Mouse (Mus musculus) retina, postnatal 1 day (tissue): Measurements from ENCODE around the gene Cap2.

Experiments used
- DNase-seq: peaks from one replicate; pipeline ENCODE4 v3.0.0-alpha.2; 2012

Gene Cap2

GRCm38 (mm10) chr13:46571961-46572647, 70.5 kb downstream of the Cap2 start:
- DNase-seq = peak; percentile 67

- DNase-seq = no peak
Observed at GRCm38 (mm10) chr13:46572648-46573163, 71.1 kb downstream of the Cap2 start.

DNA sequence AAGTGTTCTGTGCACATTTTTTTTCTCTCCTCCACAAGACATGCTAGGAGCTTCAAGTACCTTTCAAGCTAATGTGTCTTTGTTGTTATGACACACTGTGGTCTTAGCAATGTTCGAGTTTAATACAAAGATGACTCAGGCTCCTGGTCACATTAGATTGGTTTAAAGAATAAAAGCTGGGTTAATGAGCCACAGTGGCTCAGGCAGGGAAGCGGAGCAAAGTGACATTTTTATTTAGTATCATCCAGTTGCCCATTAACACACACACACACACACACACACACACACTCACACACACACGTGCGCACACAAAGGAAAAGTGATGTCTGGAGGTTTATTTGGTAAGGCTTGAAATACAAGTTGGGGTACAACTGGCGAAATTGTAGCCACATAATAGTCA, 72.6 kb downstream of the Cap2 start:
- peak; percentile 51 for DNase-seq

- peak; percentile 50 for DNase-seq
Observed at GRCm38 (mm10) chr13:46574707-46575106, 73.1 kb downstream of the Cap2 start.

DNA sequence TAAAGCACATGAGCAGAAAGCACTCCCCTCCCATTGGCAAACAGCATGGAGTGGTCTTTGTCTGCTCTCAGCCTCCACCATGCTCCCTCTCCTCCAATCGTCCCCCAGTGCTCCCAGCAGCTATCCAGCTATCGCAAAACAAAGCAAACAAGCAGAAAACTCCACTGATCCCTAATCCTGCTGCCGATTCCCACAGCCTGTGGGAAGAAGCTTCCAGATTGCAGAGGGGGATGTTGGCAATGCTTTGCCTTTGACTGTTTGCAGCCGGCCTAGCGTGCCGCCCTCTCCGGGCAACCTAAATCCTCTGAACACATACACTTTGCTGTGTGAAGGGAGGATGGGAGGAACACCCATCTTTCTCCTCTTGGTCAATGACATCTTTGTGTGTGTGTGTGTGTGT, 83.2 kb downstream of the Cap2 start:
- DNase-seq = no peak

DNA sequence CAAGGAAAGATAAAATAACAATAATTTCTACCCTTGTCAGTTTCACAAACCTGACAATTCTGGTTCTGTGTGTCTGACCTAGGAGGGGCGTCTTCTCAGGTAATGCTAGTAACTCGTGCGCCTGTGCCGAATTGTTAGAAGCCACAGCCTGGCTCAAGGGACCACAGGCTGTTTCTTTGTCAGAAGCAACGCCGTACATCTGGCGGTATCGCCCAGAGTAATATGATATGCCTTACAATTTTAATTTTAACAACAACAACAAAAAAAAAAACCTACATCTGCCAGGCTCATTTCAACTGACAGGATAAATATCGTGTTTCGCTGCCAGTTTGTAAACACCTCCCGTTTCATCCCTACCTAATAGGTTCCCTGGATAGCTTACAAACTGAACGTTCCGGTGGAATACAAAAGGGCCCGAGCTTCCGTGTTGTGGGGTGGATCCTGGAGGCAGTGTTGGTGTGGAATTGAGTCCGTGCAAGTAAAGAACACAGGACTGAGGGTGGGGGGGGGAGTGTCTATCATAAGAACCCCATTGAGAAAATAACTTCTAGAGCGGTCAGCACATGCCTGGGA, 86.2 kb downstream of the Cap2 start:
- no peak for DNase-seq

- no peak for DNase-seq
Observed at GRCm38 (mm10) chr13:46588606-46589005, 87.0 kb downstream of the Cap2 start.

DNA sequence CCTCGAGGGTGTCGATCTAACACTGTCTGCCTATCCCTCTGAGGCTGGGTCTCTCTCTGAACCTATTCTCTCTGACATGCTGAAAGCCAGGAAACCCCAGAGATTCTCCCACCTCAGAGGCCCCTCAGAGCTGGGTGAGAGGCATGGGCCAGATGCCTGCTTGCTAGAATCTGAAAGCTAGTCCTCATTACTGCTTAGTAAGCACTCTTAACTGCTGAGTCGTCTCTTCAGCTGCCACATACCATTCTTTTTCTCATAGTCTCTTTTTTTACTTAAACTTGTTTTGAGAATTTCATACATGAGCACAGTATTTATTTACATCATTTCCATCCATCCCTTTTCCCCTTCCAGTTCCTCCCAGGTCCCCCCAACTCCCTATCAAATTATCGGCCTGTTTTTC, 89.2 kb downstream of the Cap2 start:
- DNase-seq = no peak

GRCm38 (mm10) chr13:46600694-46601093, 99.0 kb downstream of the Cap2 start:
- DNase-seq = no peak

GRCm38 (mm10) chr13:46601386-46601785, 99.7 kb downstream of the Cap2 start:
- no peak for DNase-seq

DNA sequence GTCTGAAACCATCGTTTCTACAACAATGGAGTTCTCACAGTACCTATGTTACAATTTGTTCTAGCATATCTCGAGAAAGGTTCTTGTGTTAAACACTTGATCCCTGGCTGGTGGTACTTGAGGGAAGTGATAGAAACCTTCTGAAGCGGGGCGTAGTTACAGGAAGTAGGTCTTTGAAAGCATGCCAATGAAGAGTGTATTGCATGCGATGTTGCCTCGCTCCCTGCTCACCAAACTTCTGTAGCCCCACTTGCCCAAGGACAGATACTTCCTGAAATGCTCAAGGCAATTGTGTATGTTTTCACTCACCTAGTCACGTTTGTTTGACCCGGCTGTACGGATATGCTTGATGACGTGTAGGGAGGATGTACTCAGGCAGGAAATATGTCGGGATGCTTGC, 101.0 kb downstream of the Cap2 start:
- no peak for DNase-seq

DNA sequence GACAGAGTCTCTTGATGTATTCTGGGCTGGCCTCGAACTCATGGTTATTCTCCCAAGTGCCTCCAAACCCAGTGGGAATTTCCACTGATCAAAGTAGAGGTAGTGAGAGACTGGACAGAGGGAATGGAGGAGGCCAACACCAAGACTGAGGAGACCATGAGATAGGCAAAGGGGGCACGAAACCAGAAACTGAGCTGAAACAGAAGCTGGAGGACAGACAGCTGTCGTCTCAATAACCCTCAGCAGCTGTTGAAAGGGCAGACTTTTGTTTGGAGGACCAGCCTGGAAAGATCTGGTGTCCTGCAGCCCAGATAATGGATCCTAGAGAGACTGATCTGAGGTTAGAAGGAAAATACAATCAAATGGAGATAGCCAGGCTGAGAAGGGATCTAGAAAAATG, 109.4 kb downstream of the Cap2 start:
- no peak for DNase-seq

GRCm38 (mm10) chr13:46613694-46614272, 112.1 kb downstream of the Cap2 start:
- no peak for DNase-seq

DNA sequence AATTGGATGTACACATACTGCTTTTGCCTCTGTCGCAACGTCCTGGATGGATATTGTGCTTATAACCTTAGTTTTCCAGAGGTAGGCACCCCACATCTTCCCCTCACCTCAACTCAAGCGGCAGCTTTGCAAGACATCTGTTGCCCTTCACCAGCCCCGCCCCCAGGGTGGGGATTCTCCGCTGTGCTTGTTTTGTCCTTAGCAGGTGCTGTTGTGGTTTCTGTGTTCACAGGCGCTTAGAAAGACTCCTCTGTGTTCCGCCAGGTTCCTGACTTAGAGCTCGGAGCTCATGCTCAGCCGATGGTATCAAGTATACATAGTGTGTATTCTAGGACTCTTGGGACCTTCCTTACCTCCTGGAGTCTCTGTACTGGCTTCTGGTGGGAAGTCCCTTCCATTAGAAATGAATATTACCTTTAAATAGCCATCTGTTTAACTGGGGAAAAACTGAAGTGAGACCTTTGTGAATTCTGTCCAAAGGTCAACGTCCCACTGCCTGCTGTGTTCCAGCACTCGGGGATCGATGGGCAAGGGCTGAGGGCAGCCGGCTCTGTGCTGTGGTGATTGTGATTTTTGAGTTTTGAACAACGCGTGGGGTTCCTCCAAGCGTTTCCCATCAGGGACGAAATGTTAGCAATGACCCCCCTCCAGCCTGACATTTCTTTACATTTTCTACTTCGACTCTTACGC, 115.2 kb downstream of the Cap2 start:
- no peak for DNase-seq

- DNase-seq = peak; percentile 30
Observed at GRCm38 (mm10) chr13:46619633-46620032, 118.0 kb downstream of the Cap2 start.

GRCm38 (mm10) chr13:46620964-46621757, 119.5 kb downstream of the Cap2 start:
- no peak for DNase-seq

GRCm38 (mm10) chr13:46626608-46627007, 125.0 kb downstream of the Cap2 start:
- DNase-seq = no peak

GRCm38 (mm10) chr13:46627841-46628240, 126.2 kb downstream of the Cap2 start:
- no peak for DNase-seq

DNA sequence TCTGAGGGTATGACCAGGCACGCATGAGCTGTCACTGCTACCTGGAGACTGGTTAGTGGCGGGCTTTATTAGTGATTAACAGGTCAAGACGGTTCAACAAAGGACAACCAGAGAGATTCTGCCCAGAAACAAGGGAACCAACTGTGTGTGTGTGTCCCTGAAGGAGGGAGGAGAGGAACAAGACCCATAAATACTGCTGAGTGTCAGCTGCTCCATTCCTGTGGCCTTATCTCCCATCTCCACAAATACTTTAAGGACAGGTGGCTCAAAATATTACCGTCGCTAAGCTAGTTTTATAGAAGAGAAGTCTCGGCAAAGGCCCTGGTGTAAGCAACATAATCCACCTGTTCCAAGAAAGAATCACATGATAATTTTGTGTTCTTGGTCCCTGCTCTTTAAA, 127.7 kb downstream of the Cap2 start:
- no peak for DNase-seq

- no peak for DNase-seq
Observed at GRCm38 (mm10) chr13:46632796-46633195, 131.1 kb downstream of the Cap2 start.

GRCm38 (mm10) chr13:46633320-46634132, 131.9 kb downstream of the Cap2 start:
- DNase-seq = peak; percentile 64

GRCm38 (mm10) chr13:46634133-46634488, 132.5 kb downstream of the Cap2 start:
- DNase-seq = no peak
